Mouse (Mus musculus) hindlimb bud, embryonic 11.5 days (tissue): Measurements from ENCODE around the gene Lrrc37a.
"Not testable (repeated sequence)": the region's sequence is repeated elsewhere in the genome, so short reads cannot be mapped to it uniquely, and the experiment has no call there.

Experiments used
- DNase-seq: peaks from one replicate; pipeline ENCODE4 v3.0.0-alpha.2; 2012; ENCODE audit warnings: low read depth, low spot score; ENCODE audit errors: extremely low spot score

Gene Lrrc37a

GRCm38 (mm10) chr11:103504497-103504896 lies at the start of gene Lrrc37a:
Lrrc37a (minus strand) TSS chr11:103504597.
- DNase-seq, result no peak

DNA sequence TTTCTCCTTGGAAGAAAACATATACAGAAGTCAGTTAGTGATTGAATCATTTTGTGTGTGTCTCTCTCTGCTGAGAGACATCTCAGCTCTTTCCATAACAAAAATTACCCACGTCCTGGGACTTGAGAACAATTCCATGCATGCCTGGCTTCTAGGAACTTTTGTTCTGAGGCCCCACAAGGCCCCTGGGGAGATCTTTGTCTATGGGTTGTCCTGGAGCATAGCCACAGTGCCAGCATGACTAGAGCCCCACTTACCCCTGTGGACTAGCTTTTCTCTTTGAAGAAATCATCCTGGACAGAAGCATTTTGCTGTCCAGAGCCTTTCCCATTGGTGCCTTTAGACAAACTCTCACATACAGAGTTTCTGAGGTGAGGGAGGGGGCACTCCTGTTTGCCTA lies 30.6 kb upstream of the Lrrc37a start:
- DNase-seq, result not testable (repeated sequence)

DNA sequence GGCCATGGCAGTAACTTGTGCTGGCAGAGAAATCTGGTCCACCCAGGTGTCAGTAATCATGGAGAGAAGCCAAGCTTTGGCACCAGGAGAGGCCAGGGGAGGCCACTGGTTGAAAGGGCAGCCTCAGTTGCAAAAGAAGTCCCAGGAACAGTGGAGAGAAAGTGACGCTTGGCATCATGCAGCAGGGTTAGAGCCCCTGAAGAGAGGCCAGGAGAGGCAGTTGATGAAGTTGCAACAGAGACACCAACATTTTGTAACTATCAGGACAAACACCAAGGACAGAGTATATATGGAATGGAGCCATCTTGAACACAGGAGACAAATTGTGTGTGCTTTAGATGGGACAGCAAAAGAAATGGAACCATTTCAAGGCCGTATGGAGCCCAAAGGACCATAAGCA lies 7.7 kb upstream of the Lrrc37a start:
- DNase-seq, result no peak

DNA sequence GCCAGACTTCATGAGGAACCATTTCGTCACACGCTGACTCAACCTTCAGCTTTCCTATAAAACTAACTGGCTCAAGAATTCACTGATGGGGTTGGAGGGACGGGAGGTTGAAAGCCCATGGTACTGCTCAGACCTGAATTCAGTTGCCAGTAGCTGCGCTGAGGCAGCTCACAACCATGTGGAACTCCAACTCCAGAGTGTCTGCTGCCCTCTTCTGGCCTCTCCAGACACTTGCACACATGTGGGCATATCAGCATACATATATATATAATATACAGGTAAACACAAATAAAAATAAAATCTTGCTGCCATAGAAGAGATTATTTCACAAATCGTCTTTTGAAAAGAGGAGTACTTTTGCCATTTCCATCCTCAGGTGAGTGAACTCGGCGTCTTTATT lies 40.0 kb downstream of the Lrrc37a start:
- DNase-seq, result no peak

DNA sequence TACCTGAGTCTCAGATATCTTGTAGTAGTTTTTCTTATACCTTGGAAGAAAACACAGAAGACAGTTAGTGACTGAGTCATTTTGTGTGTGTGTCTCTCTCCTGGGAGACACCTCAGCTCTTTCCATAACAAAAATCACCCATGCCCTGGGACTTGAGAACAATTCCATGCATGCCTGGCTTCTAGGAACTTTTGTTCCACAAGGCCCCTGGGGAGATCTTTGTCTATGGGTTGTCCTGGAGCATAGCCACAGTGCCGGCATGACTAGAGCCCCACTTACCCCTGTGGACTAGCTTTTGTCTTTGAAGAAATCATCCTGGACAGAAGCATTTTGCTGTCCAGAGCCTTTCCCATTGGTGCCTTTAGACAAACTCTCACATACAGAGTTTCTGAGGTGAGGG lies 53.3 kb downstream of the Lrrc37a start:
- DNase-seq, result not testable (repeated sequence)

DNA sequence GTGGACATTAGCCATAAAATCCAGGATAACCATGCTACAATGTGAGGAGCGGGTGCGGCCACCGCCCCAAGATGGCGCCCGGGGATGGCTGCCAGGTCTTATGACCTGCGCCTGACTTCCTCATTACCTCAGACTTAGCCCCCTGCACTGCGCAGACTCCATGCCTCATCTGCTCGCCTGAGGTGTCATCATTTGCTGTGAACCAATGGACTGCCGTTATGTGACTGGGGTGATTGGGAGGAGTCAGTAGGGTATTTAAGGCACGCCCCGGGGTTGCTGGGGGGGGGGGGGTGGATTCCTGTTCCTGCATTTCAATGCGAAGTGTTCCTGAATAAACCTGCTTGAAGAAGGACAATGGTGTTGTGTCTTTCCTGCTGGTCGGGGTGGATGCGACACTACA lies 54.7 kb downstream of the Lrrc37a start:
- DNase-seq, result not testable (repeated sequence)

DNA sequence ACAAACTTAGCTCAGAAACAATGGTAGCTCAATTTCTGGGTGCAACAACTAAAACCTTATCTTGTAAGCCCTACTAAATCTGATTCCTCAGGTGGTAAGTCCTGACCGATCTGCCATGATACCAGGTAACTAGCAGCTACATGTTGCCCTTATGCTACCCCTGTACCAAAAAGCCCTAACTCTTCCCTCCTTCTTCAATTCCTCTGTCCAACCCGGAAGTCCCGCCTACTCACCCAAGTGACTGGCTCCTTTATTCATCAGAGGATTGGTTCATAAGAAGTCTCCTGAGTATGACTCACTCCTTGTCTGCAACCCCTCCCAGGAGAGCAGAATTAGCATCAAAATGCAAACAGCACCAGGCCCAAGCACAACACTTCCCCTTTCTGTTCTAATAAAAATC lies 60.7 kb downstream of the Lrrc37a start:
- no peak for DNase-seq

- no peak for DNase-seq
Observed at GRCm38 (mm10) chr11:103436282-103436681, 68.1 kb downstream of the Lrrc37a start.

- DNase-seq, result no peak
Observed at GRCm38 (mm10) chr11:103425031-103425430, 79.4 kb downstream of the Lrrc37a start.

DNA sequence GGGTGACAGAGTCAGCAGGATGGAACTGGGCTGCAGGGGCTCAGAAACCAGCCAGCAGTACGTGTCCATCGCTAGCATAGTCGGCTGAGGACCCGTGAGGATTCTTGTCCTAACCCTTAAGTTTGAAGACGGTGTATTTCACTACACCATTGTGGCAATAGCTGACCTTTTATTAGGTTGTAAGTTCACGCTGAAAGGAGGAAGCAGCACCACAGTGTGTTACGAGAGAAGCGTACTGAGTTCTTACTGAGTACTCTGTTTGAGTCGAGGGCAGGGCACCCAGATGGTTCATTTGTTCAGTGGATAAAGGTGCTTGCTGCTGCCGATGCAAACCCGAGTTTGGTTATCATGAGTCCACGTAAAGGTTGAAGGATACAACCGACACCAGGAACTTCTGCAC lies 84.7 kb downstream of the Lrrc37a start:
- DNase-seq, result no peak

- no peak for DNase-seq
Observed at GRCm38 (mm10) chr11:103419226-103419625, 85.2 kb downstream of the Lrrc37a start.

DNA sequence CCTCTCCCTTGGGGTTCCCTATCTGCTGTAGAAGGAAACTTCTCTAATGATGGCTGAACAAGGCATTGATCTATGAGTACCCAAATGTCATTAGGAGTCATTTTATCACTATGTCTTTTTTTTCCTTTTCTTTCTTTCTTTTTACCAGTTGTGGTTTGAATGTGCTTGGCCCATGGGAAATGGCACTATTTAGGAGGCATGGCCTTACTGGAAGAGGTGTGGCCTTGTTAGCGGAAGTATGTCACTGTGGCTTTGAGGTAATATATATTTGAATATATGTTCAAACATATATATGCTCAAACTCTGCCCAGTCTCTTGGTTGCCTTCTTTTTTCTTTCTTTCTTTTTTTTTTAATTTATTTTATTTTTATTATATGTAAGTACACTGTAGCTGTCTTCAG lies 90.9 kb downstream of the Lrrc37a start:
- DNase-seq, result no peak

DNA sequence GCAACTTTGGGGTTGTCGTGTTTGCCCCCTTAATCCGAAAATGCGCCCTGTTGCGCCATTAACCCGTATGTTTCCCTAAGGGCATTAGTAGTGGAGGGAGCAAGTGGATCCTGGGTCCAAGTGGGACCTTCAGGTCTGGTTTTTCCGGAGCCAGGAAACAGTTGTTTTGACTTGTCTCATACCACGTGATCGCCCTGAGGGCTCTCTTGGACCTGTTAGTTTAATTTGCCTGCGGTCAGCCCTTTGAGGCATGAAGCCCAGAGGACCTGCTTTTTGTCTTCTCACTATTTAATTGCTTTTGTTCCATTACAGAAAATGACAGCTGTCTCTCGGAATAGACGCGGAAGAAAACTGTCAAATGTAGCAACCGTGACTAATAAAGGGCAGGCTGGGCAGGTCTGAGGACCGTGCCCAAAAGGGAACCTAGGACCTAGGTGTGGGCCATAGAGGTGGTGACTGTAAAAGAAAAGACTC lies 91.4 kb downstream of the Lrrc37a start:
- DNase-seq, result no peak

DNA sequence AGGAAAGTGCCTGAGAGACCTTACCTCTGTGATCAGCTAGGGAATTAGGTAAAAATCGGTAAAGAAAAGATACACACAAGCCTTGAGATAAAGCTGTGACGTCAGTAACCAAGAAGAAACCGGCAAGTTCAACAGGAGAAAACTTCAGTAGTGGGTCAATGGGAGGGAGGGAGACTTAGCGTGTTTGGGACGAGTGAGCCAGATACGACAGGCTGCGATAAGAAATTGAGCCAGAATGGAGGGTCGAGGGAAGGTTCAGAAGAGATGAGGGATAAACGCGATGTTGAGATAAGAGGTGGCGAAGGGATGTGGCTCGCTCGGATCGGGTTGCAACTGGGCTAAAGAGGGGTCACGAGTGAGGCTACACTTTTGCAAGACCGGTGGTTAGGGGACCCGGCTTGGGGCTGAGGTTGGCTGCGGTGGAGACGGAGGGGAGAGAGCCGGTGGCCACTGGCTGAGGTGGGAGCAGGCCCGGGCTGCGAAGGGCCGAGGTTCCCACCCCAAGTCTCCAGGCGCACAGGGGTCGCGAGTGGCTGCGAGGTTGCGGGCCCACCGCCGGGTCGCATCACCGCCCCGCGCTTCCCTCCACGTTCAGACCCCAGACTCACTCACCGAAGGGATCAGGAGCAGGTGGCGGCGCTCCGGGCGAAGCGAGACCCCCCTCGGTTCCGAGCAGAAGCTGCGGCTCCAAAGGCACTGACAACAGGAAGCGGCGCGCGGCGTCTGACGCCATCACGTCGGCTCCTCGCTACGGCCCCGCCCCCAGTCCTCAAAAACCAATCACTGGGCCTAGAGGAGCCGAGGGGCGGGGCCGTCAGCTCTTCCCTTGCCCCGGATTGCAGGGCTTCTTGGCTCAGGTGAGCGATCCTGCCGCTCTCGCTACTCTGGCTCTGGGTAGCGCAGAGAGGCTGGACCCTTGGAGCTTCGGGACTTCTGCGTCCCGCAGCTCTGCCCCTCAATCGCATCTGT lies 92.1 kb downstream of the Lrrc37a start, which contains the start of gene Plekhm1:
Plekhm1 (minus strand) TSS at position 707 of the 969 bp plus-strand sequence.
- DNase-seq, result peak; percentile 57

- DNase-seq, result no peak
Observed at GRCm38 (mm10) chr11:103411301-103411700, 93.1 kb downstream of the Lrrc37a start.

- DNase-seq, result no peak
Observed at GRCm38 (mm10) chr11:103408880-103409279, 95.5 kb downstream of the Lrrc37a start.

GRCm38 (mm10) chr11:103407136-103407535 lies 97.3 kb downstream of the Lrrc37a start:
- not testable (repeated sequence) for DNase-seq

- DNase-seq, result no peak
Observed at GRCm38 (mm10) chr11:103406551-103406950, 97.8 kb downstream of the Lrrc37a start.

DNA sequence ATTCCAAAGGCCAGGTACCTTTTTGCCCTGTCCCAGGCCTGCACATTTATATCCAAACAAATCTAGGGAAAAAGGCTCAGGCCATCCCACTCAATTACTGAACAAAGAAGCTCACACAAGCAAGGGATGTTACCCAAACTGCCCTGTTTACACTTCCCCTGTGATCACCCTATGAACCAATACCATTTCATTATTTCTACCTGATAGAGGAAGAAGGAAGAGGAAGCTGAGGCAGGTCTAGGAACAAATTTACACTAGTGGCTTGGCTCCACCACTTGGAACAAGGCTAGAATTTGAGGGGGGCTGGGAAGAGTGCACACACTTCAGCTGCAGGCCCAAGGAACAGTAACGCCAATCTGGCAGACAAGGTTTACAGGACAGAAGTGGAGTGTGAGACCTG lies 98.6 kb downstream of the Lrrc37a start:
- DNase-seq, result no peak

DNA sequence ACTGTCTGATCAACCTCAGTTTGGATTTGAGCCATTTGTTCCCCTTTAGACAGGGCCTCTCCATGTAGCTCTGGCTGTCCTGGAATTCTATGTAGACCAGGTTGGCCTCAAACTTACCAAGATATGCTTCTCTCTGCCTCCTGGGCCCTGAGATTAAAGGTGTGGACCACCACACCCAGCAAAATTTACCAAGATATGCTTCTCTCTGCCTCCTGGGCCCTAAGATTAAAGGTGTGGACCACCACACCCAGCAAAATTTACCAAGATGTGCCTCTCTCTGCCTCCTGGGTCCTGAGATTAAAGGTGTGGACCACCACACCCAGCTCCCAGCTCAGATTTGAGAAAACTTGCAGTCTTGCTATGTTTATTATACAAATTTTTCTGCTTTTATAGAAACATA lies 99.8 kb downstream of the Lrrc37a start:
- no peak for DNase-seq

DNA sequence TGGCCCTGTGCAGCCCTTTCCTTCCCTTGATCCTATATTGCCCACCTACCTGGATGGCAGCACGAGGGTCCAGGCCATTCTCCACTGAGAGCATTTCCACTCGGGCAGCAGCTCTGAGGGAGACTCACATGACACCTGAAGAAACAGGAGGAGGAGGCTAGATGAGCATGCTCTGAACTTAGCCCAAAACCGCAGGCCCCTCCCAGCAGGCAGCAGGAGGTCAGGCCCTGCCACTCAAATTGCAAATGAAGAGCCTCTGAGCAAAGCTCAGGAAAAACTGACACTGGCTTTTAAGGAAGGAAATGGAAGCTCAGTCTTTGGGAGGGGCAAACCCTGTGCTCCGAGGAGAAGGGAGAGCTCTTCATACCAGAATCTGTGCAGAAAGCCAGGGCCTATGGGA lies 100.6 kb downstream of the Lrrc37a start:
- no peak for DNase-seq

DNA sequence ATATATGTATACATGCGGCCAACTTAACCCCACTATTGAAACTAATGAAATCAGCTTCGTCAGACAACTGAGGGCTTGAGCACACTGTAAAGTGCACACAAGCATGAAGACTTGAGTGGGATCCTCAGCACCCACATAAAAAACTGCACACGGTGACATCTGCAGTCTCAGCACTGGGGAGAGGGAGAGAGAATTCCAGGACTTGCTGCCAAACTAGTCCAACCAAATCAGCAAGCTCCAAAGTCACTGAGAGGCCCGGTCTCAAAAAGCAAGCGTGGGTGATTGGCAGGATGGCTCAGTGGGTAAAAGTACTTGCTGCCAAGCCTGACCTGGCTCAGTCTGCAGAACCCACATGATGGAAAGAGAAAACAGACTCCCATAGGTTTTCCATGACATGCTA lies 101.7 kb downstream of the Lrrc37a start:
- no peak for DNase-seq
